Mouse (Mus musculus): ENCODE measurements around the gene Son. TPM values are rescaled to one million over a fixed set of nuclear protein-coding genes. Genes with fewer than 3 reads are reported as not detected.

Gene Son
- polyA plus RNA-seq, 1 experiment from 2014 or later: 101 TPM

Other genes with a start within 250 kb of the Son start
- gene Il10rb, start 241.3 kb upstream of the Son start, polyA plus RNA-seq (2015; fragmentation: Nextera tagmentation; extraction: Ambion mirVana): 64.8 and 74.4 TPM in 2 replicates
- gene Ifnar1, start 162.3 kb upstream of the Son start, polyA plus RNA-seq (2015; fragmentation: Nextera tagmentation; extraction: Ambion mirVana): 40.1 and 42.0 TPM in 2 replicates
- gene Ifngr2, start 100.4 kb upstream of the Son start, polyA plus RNA-seq (2015; fragmentation: Nextera tagmentation; extraction: Ambion mirVana): 76.4 and 90.6 TPM in 2 replicates
- 31.7 and 32.2 TPM in 2 replicates for gene Tmem50b, start 49.7 kb upstream of the Son start, polyA plus RNA-seq (2015; fragmentation: Nextera tagmentation; extraction: Ambion mirVana)
- 2.1 and 2.5 TPM in 2 replicates for gene Dnajc28, start 28.5 kb upstream of the Son start, polyA plus RNA-seq (2015; fragmentation: Nextera tagmentation; extraction: Ambion mirVana)
- 107 and 110 TPM in 2 replicates for gene Gart, start 554 bp upstream of the Son start, polyA plus RNA-seq (2015; fragmentation: Nextera tagmentation; extraction: Ambion mirVana)
- 16.3 and 17.6 TPM in 2 replicates for gene Donson, start 41.3 kb downstream of the Son start, polyA plus RNA-seq (2015; fragmentation: Nextera tagmentation; extraction: Ambion mirVana)
- 64.1 and 68.7 TPM in 2 replicates for gene Cryzl1, start 81.5 kb downstream of the Son start, polyA plus RNA-seq (2015; fragmentation: Nextera tagmentation; extraction: Ambion mirVana)
- gene Itsn1, start 81.8 kb downstream of the Son start, polyA plus RNA-seq (2015; fragmentation: Nextera tagmentation; extraction: Ambion mirVana): 16.2 and 16.4 TPM in 2 replicates

All from intestine, embryonic 15.5 days (tissue).